In the genomic region with DNA sequence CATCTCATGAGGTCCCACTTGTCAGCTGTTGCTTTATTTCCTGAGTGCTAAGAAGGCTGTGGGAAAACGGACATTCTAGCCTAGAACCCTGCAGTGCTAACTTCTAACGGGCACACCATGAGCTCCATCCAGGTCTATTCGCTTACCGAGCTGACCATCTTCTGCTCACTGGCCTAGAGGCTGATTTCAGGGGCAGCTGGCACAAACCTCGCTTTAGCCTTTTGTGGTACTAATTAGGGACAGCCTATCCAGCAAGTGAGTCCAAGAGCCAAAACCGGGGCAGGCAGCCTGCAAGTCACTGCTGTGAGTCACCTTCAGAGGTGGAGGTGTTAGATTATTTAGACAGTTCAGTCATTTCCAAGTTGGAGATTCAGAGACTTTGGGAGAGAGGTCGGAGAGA, we compare ENCODE assay signal across 25 mouse cellular contexts. TPM values are rescaled to one million over a fixed set of nuclear protein-coding genes. Genes with fewer than 3 reads are reported as not detected.
DNase-seq lines count a peak whose midpoint lies in the region; ATAC-seq and TF ChIP-seq lines count a peak whose summit lies in the region.
"Had no signal": no experiment of that assay in that cellular context is flagged by ENCODE, and none has a peak within 500 bp of the region (broad histone marks: within the 10 kb centered on the region; RNA-seq: fewer than 3 reads in every experiment).

No protein-coding gene starts in this region.

- no peak for TF ChIP-seq CTCF in cerebellum, adult 2 months (IDR thresholded peaks at IDR 0.05; ENCODE audit: borderline replicate concordance, insufficient read depth, low read depth, low read length)

- ATAC-seq in midbrain, embryonic 11.5 days (ENCODE audit: low FRiP score), result no peak
- no peak for ATAC-seq in midbrain, embryonic 14.5 days (ENCODE audit: low FRiP score, low TSS enrichment)
- ATAC-seq: forebrain, embryonic 14.5 days; inflammation-experienced regulatory T-cells, adult 6 months; midbrain, embryonic 16.5 days had no signal

- no peaks in the 10 kb centered on the region for H3K27me3 ChIP-seq in midbrain, embryonic 11.5 days (ENCODE audit: control insufficient read depth, insufficient read depth, low read length)
- no peaks in the 10 kb centered on the region for H3K27me3 ChIP-seq in midbrain, embryonic 14.5 days (ENCODE audit: control insufficient read depth, insufficient read depth, low read length)
- no peaks in the 10 kb centered on the region for H3K27me3 ChIP-seq in cerebellum, adult 2 months (ENCODE audit: control insufficient read depth, insufficient read depth, low read length)
- H3K27me3 ChIP-seq: embryonic facial prominence, embryonic 15.5 days; liver, embryonic 15.5 days; lung, embryonic 15.5 days had no signal

- peak; percentile 11 to 28 for DNase-seq in heart, adult 18-20 months
- DNase-seq in heart, postnatal 14 days, result no peak
- peak; percentile 4 for DNase-seq in midbrain, embryonic 11.5 days (ENCODE audit: low spot score, missing footprints)
- DNase-seq in midbrain, embryonic 14.5 days, result no peak
- peak; percentile 50 to 78 for DNase-seq in cerebellum, adult 2 months
- DNase-seq in spleen, postnatal 36 days (ENCODE audit: low spot score in 2 of 2), result no peak
- no peak for DNase-seq in embryo, embryonic 9.5 days (ENCODE audit: extremely low spot score)
- no peak for DNase-seq in thymus, postnatal 0 days (ENCODE audit: low spot score)
- DNase-seq: adrenal gland, postnatal 25 days; kidney, adult 18-20 months; kidney, postnatal 10 days; liver; lung, postnatal 36 days; thymus, adult 2 months had no signal

- H3K4me1 ChIP-seq in midbrain, embryonic 11.5 days (ENCODE audit: control insufficient read depth, insufficient read depth, low read length), result no peaks in the 10 kb centered on the region
- H3K4me1 ChIP-seq in midbrain, embryonic 14.5 days (ENCODE audit: control insufficient read depth, insufficient read depth, low read length), result no peaks in the 10 kb centered on the region
- peaks cover 5% of the 10 kb centered on the region; the same call in 1 of the 2 replicates for H3K4me1 ChIP-seq in cerebellum, adult 2 months (ENCODE audit: control insufficient read depth, insufficient read depth, low read length)
- H3K4me1 ChIP-seq: liver, embryonic 15.5 days; lung, embryonic 15.5 days had no signal

- no peak for TF ChIP-seq POLR2A in cerebellum, adult 2 months (IDR thresholded peaks at IDR 0.05; ENCODE audit: borderline replicate concordance, insufficient read depth, low read length)

- H3K9me3 ChIP-seq in midbrain, embryonic 11.5 days (ENCODE audit: control insufficient read depth, low read length), result no peaks in the 10 kb centered on the region
- H3K9me3 ChIP-seq in midbrain, embryonic 14.5 days (ENCODE audit: control insufficient read depth, low read length), result no peaks in the 10 kb centered on the region
- H3K9me3 ChIP-seq: embryonic facial prominence, embryonic 15.5 days; limb, embryonic 10.5 days; liver, embryonic 15.5 days; lung, embryonic 15.5 days had no signal

- WGBS in midbrain, embryonic 11.5 days, result 79% methylated on average over 7 of the region's 7 CpGs
- 85% methylated on average over 7 of the region's 7 CpGs for WGBS in midbrain, embryonic 14.5 days
- 15% methylated on average over 7 of the region's 7 CpGs for WGBS in cerebellum, adult 2 months

- H3K36me3 ChIP-seq in midbrain, embryonic 11.5 days (ENCODE audit: control insufficient read depth, insufficient read depth, low read length), result peaks cover under 1% of the 10 kb centered on the region; the same call in 1 of the 2 replicates
- H3K36me3 ChIP-seq in midbrain, embryonic 14.5 days (ENCODE audit: control insufficient read depth, insufficient read depth, low read length), result peaks cover 72% of the 10 kb centered on the region
- H3K36me3 ChIP-seq: embryonic facial prominence, embryonic 15.5 days; lung, embryonic 15.5 days had no signal

- intact Hi-C loops in heart, postnatal 14 days (cut with DNase I), result no loop called here

- H3K4me2 ChIP-seq in midbrain, embryonic 11.5 days, result no peak overlapping the region
- H3K4me2 ChIP-seq in midbrain, embryonic 14.5 days (ENCODE audit: low read length), result no peak overlapping the region
- H3K4me2 ChIP-seq: embryonic facial prominence, embryonic 15.5 days; hindbrain, embryonic 14.5 days; liver, embryonic 15.5 days; lung, embryonic 15.5 days had no signal

- H3K27ac ChIP-seq in midbrain, embryonic 11.5 days (ENCODE audit: low read depth, low read length), result no peak overlapping the region
- H3K27ac ChIP-seq in midbrain, embryonic 14.5 days (replicated peaks; ENCODE audit: low read depth, low read length), result no peak overlapping the region
- peak overlapping the region; percentile 55; the same call in 1 of the 2 replicates for H3K27ac ChIP-seq in cerebellum, adult 2 months (ENCODE audit: insufficient read depth, low read length)
- H3K27ac ChIP-seq: embryonic facial prominence, embryonic 15.5 days; heart, adult 2 months; hindbrain, embryonic 14.5 days; layer of hippocampus, adult 2 months; liver, embryonic 15.5 days; lung, embryonic 15.5 days had no signal

- H3K4me3 ChIP-seq in midbrain, embryonic 11.5 days (ENCODE audit: low read depth, low read length), result no peak overlapping the region
- H3K4me3 ChIP-seq in midbrain, embryonic 14.5 days (replicated peaks; ENCODE audit: low read depth, low read length), result no peak overlapping the region
- no peak overlapping the region for H3K4me3 ChIP-seq in cerebellum, adult 2 months (replicated peaks; ENCODE audit: insufficient read depth, low read depth, low read length)
- H3K4me3 ChIP-seq: embryonic facial prominence, embryonic 15.5 days; heart, adult 2 months; layer of hippocampus, adult 2 months; limb, embryonic 10.5 days; liver, embryonic 15.5 days; lung, embryonic 15.5 days; megakaryocyte, embryonic 14.5 days had no signal

- H3K9ac ChIP-seq in midbrain, embryonic 11.5 days (ENCODE audit: low read length), result no peak overlapping the region
- H3K9ac ChIP-seq in midbrain, embryonic 14.5 days (replicated peaks; ENCODE audit: low read length), result no peak overlapping the region
- H3K9ac ChIP-seq: embryonic facial prominence, embryonic 15.5 days; hindbrain, embryonic 14.5 days; liver, embryonic 15.5 days; lung, embryonic 15.5 days had no signal

RNA-seq across cellular contexts. Expression of gene Tmem41a, which starts 30.7 kb away (rescaled TPM):
- total RNA-seq in heart, adult 18-20 months (2021), result 10 to 100 TPM; 11.6 to 14.0 TPM
- 10 to 100 TPM in 1 of 2 experiments, 1 to 10 TPM in 1; 9.6 to 11.9 TPM for total RNA-seq in heart, postnatal 14 days (2021)
- polyA plus RNA-seq in midbrain, embryonic 11.5 days (2014; fragmentation: Nextera tagmentation; extraction: Ambion mirVana), result 31.4 and 32.7 TPM in 2 replicates
- 40.7 and 41.3 TPM in 2 replicates for polyA plus RNA-seq in midbrain, embryonic 14.5 days (2014; fragmentation: Nextera tagmentation; extraction: Ambion mirVana)
- 39.9 and 41.1 TPM in 2 replicates for polyA plus RNA-seq in cerebellum, adult 2 months (2012; rRNA removed)
- 33.3 and 33.5 TPM in 2 replicates for polyA plus RNA-seq in thymus, postnatal 0 days (2015; fragmentation: Nextera tagmentation; extraction: Ambion mirVana)

Comparison
In these comparisons a context has a peak if more than half of its experiments do, and no peak if none do; other contexts are left out.
1. DNase-seq: peak in heart, adult 18-20 months (2 of 2), midbrain, embryonic 11.5 days (single experiment) and cerebellum, adult 2 months (2 of 2); none in heart, postnatal 14 days (0 of 2), midbrain, embryonic 14.5 days (single experiment), spleen, postnatal 36 days (0 of 2), embryo, embryonic 9.5 days (single experiment) and thymus, postnatal 0 days (single experiment).